Mouse (Mus musculus) kidney, adult 2 months (tissue): ENCODE measurements around the gene Rap1gap.

ENCODE experiments used
- CTCF ChIP-seq: fragments of 200-500 bp; conservative IDR thresholded peaks from 2 replicates; pipeline ENCODE4 v1.5.1; 2011; ENCODE audit warnings: low read depth, mild to moderate bottlenecking, control low read depth, low read length, moderate library complexity, mixed read lengths; ENCODE audit not compliant: insufficient read depth, insufficient read length
- POLR2A ChIP-seq: fragments of 200-500 bp; IDR thresholded peaks from one replicate; pipeline ENCODE4 v1.6.1; 2011; ENCODE audit warnings: low read depth, low read length, control low read depth

- TF ChIP-seq CTCF: no peak
- TF ChIP-seq POLR2A: no peak
Measured at GRCm38 (mm10) chr4:137717005-137717404, 52.5 kb downstream of the Rap1gap start.
